Mouse (Mus musculus): ENCODE results near the gene Zdhhc14. TPM values are rescaled to one million over a fixed set of nuclear protein-coding genes. Genes with fewer than 3 reads are reported as not detected.

Gene Zdhhc14
- polyA plus RNA-seq, 1 experiment from 2014 or later: 5.0 TPM

GRCm38 (mm10) chr17:5519466-5519865, 27.1 kb downstream of the Zdhhc14 start:
- no peak overlapping the region for H3K4me3 ChIP-seq (ENCODE audit: low read length)
- H3K36me3 ChIP-seq (ENCODE audit: control insufficient read depth, insufficient read depth, low read length): no peaks in the 10 kb centered on the region
- no peaks in the 10 kb centered on the region for H3K4me1 ChIP-seq (ENCODE audit: control insufficient read depth, insufficient read depth, low read depth, low read length)
- ATAC-seq: no peak
- 0 out of 2 replicates have a peak, but pooled peaks cover 2% of the 10 kb centered on the region for H3K9me3 ChIP-seq (ENCODE audit: control insufficient read depth, low read length)
- no peak overlapping the region for H3K9ac ChIP-seq (ENCODE audit: low read depth, low read length)
- no peak overlapping the region for H3K4me2 ChIP-seq (ENCODE audit: low read length)
- no peak overlapping the region for H3K27ac ChIP-seq (ENCODE audit: low read depth, low read length)
- WGBS: 89% methylated on average over 10 of the region's 10 CpGs
- no peaks in the 10 kb centered on the region for H3K27me3 ChIP-seq (replicated peaks; ENCODE audit: control insufficient read depth, insufficient read depth, low read length)

DNA sequence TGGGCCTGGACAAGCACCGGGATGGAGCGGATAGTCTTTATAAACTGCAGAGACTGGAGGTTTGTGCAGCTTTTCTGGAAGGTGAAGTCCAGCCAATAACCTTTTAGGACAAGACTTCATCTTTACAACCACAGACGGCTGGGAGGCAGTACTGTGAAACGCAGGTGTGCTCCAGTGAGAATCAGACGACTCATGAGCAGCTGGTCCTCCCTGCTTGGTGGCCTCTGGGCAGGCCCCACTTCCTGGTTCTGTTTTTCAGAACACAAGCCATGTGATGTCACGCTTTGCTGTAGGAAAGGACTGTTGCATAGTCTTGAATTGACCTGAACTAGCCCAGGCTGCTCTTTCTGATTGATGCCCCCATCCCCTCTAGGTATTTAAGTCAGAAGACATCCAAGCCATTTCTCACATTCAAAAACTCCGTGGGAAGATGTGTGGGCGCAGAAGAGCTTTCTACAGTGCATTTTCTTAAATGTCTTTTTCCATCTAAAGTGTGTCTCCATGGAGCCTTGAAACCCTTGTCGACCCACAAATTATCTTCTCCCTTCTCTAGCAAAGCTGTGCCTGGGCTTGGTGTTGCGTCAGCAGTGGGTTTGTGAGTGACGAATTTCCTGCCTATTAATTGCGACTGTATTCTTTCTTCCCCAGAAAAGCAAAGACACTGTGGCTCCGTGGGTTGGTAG, 27.7 kb downstream of the Zdhhc14 start:
- Histone ChIP-seq H3K4me1 (ENCODE audit: control insufficient read depth, insufficient read depth, low read depth, low read length) (no peaks in the 10 kb centered on the region), H3K4me3 (ENCODE audit: low read length) (no peak overlapping the region), H3K9me3 (ENCODE audit: control insufficient read depth, low read length) (0 out of 2 replicates have a peak, but pooled peaks cover 2% of the 10 kb centered on the region), H3K27ac (ENCODE audit: low read depth, low read length) (no peak overlapping the region), H3K4me2 (ENCODE audit: low read length) (no peak overlapping the region), H3K27me3 (replicated peaks; ENCODE audit: control insufficient read depth, insufficient read depth, low read length) (no peaks in the 10 kb centered on the region), H3K36me3 (ENCODE audit: control insufficient read depth, insufficient read depth, low read length) (no peaks in the 10 kb centered on the region), H3K9ac (ENCODE audit: low read depth, low read length) (no peak overlapping the region)
- 80% methylated on average over 13 of the region's 13 CpGs for WGBS
- ATAC-seq: no peak

DNA sequence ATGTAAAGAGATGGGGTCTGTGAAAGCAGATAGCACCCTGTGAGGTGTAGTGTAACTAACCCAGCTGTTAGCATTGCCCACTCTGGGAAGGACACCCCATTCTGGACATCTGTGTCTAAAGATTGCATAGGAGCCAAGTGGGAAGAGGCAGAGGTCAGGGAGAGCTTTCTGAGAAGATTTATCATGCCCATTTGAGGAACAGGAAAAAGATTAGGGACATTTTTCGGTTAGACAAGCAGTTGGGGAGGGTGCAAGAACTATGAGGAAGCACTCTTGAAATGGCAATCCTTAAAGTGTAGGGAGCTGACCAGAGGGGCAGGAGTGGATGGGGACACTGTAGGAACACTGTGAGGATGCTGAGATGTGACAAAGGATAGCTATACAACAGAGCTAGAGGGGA, 29.2 kb downstream of the Zdhhc14 start:
- Histone ChIP-seq H3K27me3 (replicated peaks; ENCODE audit: control insufficient read depth, insufficient read depth, low read length) (no peaks in the 10 kb centered on the region), H3K9ac (ENCODE audit: low read depth, low read length) (no peak overlapping the region), H3K27ac (ENCODE audit: low read depth, low read length) (no peak overlapping the region), H3K4me2 (ENCODE audit: low read length) (no peak overlapping the region), H3K36me3 (ENCODE audit: control insufficient read depth, insufficient read depth, low read length) (no peaks in the 10 kb centered on the region), H3K9me3 (ENCODE audit: control insufficient read depth, low read length) (0 out of 2 replicates have a peak, but pooled peaks cover 2% of the 10 kb centered on the region), H3K4me3 (ENCODE audit: low read length) (no peak overlapping the region), H3K4me1 (ENCODE audit: control insufficient read depth, insufficient read depth, low read depth, low read length) (no peaks in the 10 kb centered on the region)
- no peak for ATAC-seq
- WGBS: 79% methylated on average over 1 of the region's 1 CpGs

GRCm38 (mm10) chr17:5529552-5529951, 37.2 kb downstream of the Zdhhc14 start:
- no peak for ATAC-seq
- H3K4me3 ChIP-seq (ENCODE audit: low read length): no peak overlapping the region
- no peaks in the 10 kb centered on the region for H3K4me1 ChIP-seq (ENCODE audit: control insufficient read depth, insufficient read depth, low read depth, low read length)
- no peak overlapping the region for H3K4me2 ChIP-seq (ENCODE audit: low read length)
- H3K9ac ChIP-seq (ENCODE audit: low read depth, low read length): no peak overlapping the region
- H3K27ac ChIP-seq (ENCODE audit: low read depth, low read length): no peak overlapping the region
- no peaks in the 10 kb centered on the region for H3K9me3 ChIP-seq (ENCODE audit: control insufficient read depth, low read length)
- 83% methylated on average over 6 of the region's 6 CpGs for WGBS
- no peaks in the 10 kb centered on the region for H3K27me3 ChIP-seq (replicated peaks; ENCODE audit: control insufficient read depth, insufficient read depth, low read length)
- H3K36me3 ChIP-seq (ENCODE audit: control insufficient read depth, insufficient read depth, low read length): no peaks in the 10 kb centered on the region

GRCm38 (mm10) chr17:5532816-5533215, 40.5 kb downstream of the Zdhhc14 start:
- WGBS: 45% methylated on average over 5 of the region's 5 CpGs

GRCm38 (mm10) chr17:5535357-5535756, 43.0 kb downstream of the Zdhhc14 start:
- WGBS: 13% methylated on average over 1 of the region's 4 CpGs
- Histone ChIP-seq H3K4me2 (ENCODE audit: low read length) (no peak overlapping the region), H3K27me3 (replicated peaks; ENCODE audit: control insufficient read depth, insufficient read depth, low read length) (no peaks in the 10 kb centered on the region), H3K9me3 (ENCODE audit: control insufficient read depth, low read length) (no peaks in the 10 kb centered on the region), H3K27ac (ENCODE audit: low read depth, low read length) (no peak overlapping the region), H3K4me3 (ENCODE audit: low read length) (no peak overlapping the region), H3K4me1 (ENCODE audit: control insufficient read depth, insufficient read depth, low read depth, low read length) (peaks cover 9% of the 10 kb centered on the region; the same call in 1 of the 2 replicates), H3K36me3 (ENCODE audit: control insufficient read depth, insufficient read depth, low read length) (no peaks in the 10 kb centered on the region), H3K9ac (ENCODE audit: low read depth, low read length) (no peak overlapping the region)
- no peak for ATAC-seq

More at GRCm38 (mm10) chr17:5532816-5533215, 40.5 kb downstream of the Zdhhc14 start:
- Histone ChIP-seq H3K9me3 (ENCODE audit: control insufficient read depth, low read length) (no peaks in the 10 kb centered on the region), H3K27ac (ENCODE audit: low read depth, low read length) (no peak overlapping the region), H3K36me3 (ENCODE audit: control insufficient read depth, insufficient read depth, low read length) (no peaks in the 10 kb centered on the region), H3K4me3 (ENCODE audit: low read length) (no peak overlapping the region), H3K9ac (ENCODE audit: low read depth, low read length) (no peak overlapping the region), H3K4me2 (ENCODE audit: low read length) (no peak overlapping the region), H3K4me1 (ENCODE audit: control insufficient read depth, insufficient read depth, low read depth, low read length) (peaks cover 9% of the 10 kb centered on the region; the same call in 1 of the 2 replicates), H3K27me3 (replicated peaks; ENCODE audit: control insufficient read depth, insufficient read depth, low read length) (no peaks in the 10 kb centered on the region)
- ATAC-seq: no peak

GRCm38 (mm10) chr17:5536259-5537094, 44.1 kb downstream of the Zdhhc14 start:
- Histone ChIP-seq H3K27me3 (replicated peaks; ENCODE audit: control insufficient read depth, insufficient read depth, low read length) (no peaks in the 10 kb centered on the region), H3K27ac (ENCODE audit: low read depth, low read length) (peak overlapping the region; percentile 63), H3K36me3 (ENCODE audit: control insufficient read depth, insufficient read depth, low read length) (no peaks in the 10 kb centered on the region), H3K4me3 (ENCODE audit: low read length) (no peak overlapping the region), H3K9ac (ENCODE audit: low read depth, low read length) (no peak overlapping the region), H3K4me1 (ENCODE audit: control insufficient read depth, insufficient read depth, low read depth, low read length) (peaks cover 9% of the 10 kb centered on the region; the same call in 1 of the 2 replicates), H3K4me2 (ENCODE audit: low read length) (peak overlapping the region; percentile 10; the same call in 1 of the 2 replicates), H3K9me3 (ENCODE audit: control insufficient read depth, low read length) (no peaks in the 10 kb centered on the region)
- WGBS: 66% methylated on average over 10 of the region's 12 CpGs
- peak; percentile 62; the same call in 1 of the 2 replicates for ATAC-seq

DNA sequence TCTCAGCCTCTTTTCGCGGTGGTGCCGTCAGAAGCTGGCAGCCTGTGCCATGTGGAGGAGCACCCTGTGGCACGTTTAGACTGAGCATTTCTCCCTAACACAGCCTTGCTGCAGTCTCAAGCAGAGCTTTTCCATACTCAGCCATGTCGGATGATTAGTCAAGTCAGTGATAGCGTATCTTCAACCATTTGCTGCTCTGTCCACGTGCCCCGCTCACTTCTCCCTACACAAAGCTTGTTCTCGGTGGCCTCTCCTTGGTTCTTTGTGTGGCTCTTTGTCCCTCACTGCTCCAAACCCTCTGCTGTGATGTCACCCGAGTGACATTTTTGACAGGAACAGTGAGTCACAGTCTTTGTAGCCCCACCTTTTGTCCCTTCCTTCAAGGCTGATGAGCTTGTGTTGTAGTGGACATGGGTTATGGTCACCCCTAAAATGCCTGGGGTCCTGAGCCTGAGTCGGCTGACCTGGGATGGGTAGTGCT, 44.8 kb downstream of the Zdhhc14 start:
- Histone ChIP-seq H3K4me3 (ENCODE audit: low read length) (no peak overlapping the region), H3K4me2 (ENCODE audit: low read length) (peak overlapping the region; percentile 10; the same call in 1 of the 2 replicates), H3K27ac (ENCODE audit: low read depth, low read length) (peak overlapping the region; percentile 63), H3K4me1 (ENCODE audit: control insufficient read depth, insufficient read depth, low read depth, low read length) (peaks cover 9% of the 10 kb centered on the region; the same call in 1 of the 2 replicates), H3K36me3 (ENCODE audit: control insufficient read depth, insufficient read depth, low read length) (no peaks in the 10 kb centered on the region), H3K9me3 (ENCODE audit: control insufficient read depth, low read length) (no peaks in the 10 kb centered on the region), H3K27me3 (replicated peaks; ENCODE audit: control insufficient read depth, insufficient read depth, low read length) (no peaks in the 10 kb centered on the region), H3K9ac (ENCODE audit: low read depth, low read length) (no peak overlapping the region)
- 41% methylated on average over 11 of the region's 11 CpGs for WGBS
- ATAC-seq: peak; percentile 53; the same call in 1 of the 2 replicates

DNA sequence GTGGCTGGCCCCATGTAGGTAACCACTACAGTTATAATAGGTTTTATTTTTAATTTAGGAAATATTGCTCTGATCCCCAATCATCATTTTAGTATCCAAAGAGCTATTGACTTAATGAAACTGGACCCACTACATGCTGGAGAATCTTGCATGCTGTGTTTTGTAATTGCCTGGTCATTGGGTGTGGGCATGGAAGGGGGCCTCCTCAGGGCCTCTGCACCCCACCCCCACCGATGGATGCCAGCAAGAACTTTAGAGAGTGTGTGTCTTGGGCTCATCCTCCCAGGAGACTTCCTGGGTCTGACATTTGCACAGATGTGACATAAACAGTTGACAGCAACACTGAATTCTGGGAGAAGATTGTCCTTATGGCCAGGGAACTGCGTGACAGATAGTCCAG, 49.8 kb downstream of the Zdhhc14 start:
- Histone ChIP-seq H3K27ac (ENCODE audit: low read depth, low read length) (no peak overlapping the region), H3K4me3 (ENCODE audit: low read length) (no peak overlapping the region), H3K27me3 (replicated peaks; ENCODE audit: control insufficient read depth, insufficient read depth, low read length) (no peaks in the 10 kb centered on the region), H3K4me1 (ENCODE audit: control insufficient read depth, insufficient read depth, low read depth, low read length) (peaks cover 6% of the 10 kb centered on the region), H3K9ac (ENCODE audit: low read depth, low read length) (no peak overlapping the region), H3K36me3 (ENCODE audit: control insufficient read depth, insufficient read depth, low read length) (no peaks in the 10 kb centered on the region), H3K4me2 (ENCODE audit: low read length) (no peak overlapping the region), H3K9me3 (ENCODE audit: control insufficient read depth, low read length) (no peaks in the 10 kb centered on the region)
- 79% methylated on average over 2 of the region's 2 CpGs for WGBS
- no peak for ATAC-seq

Measured in hindbrain, embryonic 16.5 days (tissue).